Mouse (Mus musculus): ENCODE data around the gene Hamp. TPM values are rescaled to one million over a fixed set of nuclear protein-coding genes. Genes with fewer than 3 reads are reported as not detected.

Hamp gene
- polyA plus RNA-seq, 1 experiment: not detected

DNA sequence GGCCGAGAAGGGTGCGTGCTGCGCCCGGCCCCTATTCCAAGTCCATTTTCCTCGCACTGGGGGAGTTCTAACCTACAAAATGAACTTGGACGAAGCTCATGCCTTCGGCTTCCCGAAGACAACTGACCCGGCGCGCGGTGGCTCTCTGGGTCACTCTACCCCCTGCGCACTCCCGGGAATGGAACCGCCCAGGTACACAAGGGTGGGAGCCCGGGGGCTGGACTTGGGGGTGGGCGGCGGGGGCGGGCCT is 29.3 kb upstream of the Hamp start, which contains the start of gene Lsr:
Lsr (minus strand) TSS at position 214 of the 250 bp plus-strand sequence.
- no peak within 1 kb of the TSS for H3K27ac ChIP-seq (ENCODE audit: insufficient read depth, low read length)
- DNase-seq (ENCODE audit: low read depth in 1 of 2, low spot score in 2 of 2): no peak
- 3% methylated on average over 19 of the region's 19 CpGs for WGBS
- peak within 1 kb of the TSS; percentile 53 for H3K4me3 ChIP-seq (ENCODE audit: extremely low read depth, insufficient read depth, insufficient read length)
- peaks cover 8% of the 10 kb centered on the region; the same call in 1 of the 2 replicates for H3K4me1 ChIP-seq (ENCODE audit: control insufficient read depth, insufficient read depth, insufficient read length)
- H3K36me3 ChIP-seq (ENCODE audit: control insufficient read depth, insufficient read depth, low read length): no peaks in the 10 kb centered on the region
- TF ChIP-seq CTCF (IDR thresholded peaks at IDR 0.05; ENCODE audit: extremely low read depth, insufficient read depth, insufficient read length, insufficient replicate concordance) (no peak), POLR2A (IDR thresholded peaks at IDR 0.05; ENCODE audit: low read depth, low read length) (no peak)
- H3K27me3 ChIP-seq (ENCODE audit: control insufficient read depth, insufficient read depth, low read length): peaks cover 3% of the 10 kb centered on the region; the same call in 1 of the 2 replicates

DNA sequence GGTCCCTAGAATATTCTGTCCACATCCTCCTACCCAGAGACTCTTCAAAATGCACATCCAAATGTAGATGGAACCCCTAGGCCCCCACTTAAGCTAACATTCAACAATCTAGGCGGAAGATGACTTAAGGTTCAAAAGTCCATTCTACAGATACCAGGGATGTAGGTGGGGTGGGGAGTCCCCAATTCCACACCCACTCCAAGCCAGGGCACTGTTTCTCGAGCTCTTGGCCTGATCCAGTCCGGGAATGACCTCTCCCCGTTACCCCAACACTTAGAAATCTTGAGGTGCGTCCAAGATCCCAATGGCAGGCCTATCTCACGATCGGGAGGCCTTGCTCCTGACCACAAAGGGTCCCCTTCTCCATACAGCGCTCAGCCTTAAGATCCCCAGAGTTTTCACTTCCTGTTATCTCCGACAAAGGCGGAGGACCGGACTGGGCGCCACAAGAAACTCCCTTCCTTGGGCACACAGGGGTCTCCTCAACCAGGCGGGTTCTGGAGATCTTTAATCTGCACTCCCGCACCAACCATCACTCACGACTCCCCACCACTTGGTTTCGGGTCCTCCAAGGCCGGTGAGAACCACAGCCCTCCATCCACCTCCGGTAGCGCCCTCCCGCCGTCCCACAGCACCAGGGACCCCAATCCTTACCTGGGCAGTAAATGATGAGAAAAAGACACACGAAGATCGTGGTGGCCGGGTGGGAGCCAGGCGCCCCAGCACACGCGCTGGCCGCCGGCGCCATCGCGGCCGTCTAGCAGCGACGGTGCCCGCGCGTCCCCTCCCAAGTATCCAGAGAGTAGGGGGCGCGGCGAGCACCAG is 28.8 kb upstream of the Hamp start:
- WGBS: 28% methylated on average over 41 of the region's 41 CpGs
- H3K27ac ChIP-seq (ENCODE audit: insufficient read depth, low read length): no peak overlapping the region
- H3K27me3 ChIP-seq (ENCODE audit: control insufficient read depth, insufficient read depth, low read length): peaks cover 3% of the 10 kb centered on the region; the same call in 1 of the 2 replicates
- H3K36me3 ChIP-seq (ENCODE audit: control insufficient read depth, insufficient read depth, low read length): no peaks in the 10 kb centered on the region
- no peak for TF ChIP-seq POLR2A (IDR thresholded peaks at IDR 0.05; ENCODE audit: low read depth, low read length)
- TF ChIP-seq CTCF (IDR thresholded peaks at IDR 0.05; ENCODE audit: extremely low read depth, insufficient read depth, insufficient read length, insufficient replicate concordance): no peak
- DNase-seq (ENCODE audit: low read depth in 1 of 2, low spot score in 2 of 2): no peak
- H3K4me3 ChIP-seq (ENCODE audit: extremely low read depth, insufficient read depth, insufficient read length): peak overlapping the region; percentile 20; the same call in 1 of the 2 replicates
- H3K4me1 ChIP-seq (ENCODE audit: control insufficient read depth, insufficient read depth, insufficient read length): peaks cover 8% of the 10 kb centered on the region; the same call in 1 of the 2 replicates

DNA sequence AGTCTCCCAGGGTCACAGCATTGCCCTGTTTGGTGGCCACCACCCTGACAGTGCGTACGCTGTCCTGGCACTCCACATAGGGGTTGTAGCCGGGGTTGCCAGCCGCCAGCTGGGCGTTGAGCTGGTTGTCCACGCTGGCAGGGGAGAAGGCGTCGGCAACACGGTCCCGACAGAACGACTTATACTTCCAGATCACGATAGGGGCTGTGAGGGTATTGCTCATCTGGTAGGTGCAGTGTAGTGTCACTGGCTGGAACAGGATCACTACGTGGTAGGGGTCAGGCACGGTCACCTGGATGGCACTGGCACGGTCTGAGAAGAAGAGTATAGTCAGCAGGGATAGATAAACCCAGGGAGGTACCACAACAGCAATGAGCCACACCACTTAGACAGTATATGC is 28.1 kb upstream of the Hamp start:
- no peak for DNase-seq (ENCODE audit: low read depth in 1 of 2, low spot score in 2 of 2)
- no peaks in the 10 kb centered on the region for H3K36me3 ChIP-seq (ENCODE audit: control insufficient read depth, insufficient read depth, low read length)
- no peak overlapping the region for H3K27ac ChIP-seq (ENCODE audit: insufficient read depth, low read length)
- TF ChIP-seq POLR2A (IDR thresholded peaks at IDR 0.05; ENCODE audit: low read depth, low read length) (no peak), CTCF (IDR thresholded peaks at IDR 0.05; ENCODE audit: extremely low read depth, insufficient read depth, insufficient read length, insufficient replicate concordance) (no peak)
- H3K27me3 ChIP-seq (ENCODE audit: control insufficient read depth, insufficient read depth, low read length): peaks cover 3% of the 10 kb centered on the region; the same call in 1 of the 2 replicates
- peaks cover 8% of the 10 kb centered on the region; the same call in 1 of the 2 replicates for H3K4me1 ChIP-seq (ENCODE audit: control insufficient read depth, insufficient read depth, insufficient read length)
- WGBS: 94% methylated on average over 15 of the region's 15 CpGs
- no peak overlapping the region for H3K4me3 ChIP-seq (ENCODE audit: extremely low read depth, insufficient read depth, insufficient read length)

DNA sequence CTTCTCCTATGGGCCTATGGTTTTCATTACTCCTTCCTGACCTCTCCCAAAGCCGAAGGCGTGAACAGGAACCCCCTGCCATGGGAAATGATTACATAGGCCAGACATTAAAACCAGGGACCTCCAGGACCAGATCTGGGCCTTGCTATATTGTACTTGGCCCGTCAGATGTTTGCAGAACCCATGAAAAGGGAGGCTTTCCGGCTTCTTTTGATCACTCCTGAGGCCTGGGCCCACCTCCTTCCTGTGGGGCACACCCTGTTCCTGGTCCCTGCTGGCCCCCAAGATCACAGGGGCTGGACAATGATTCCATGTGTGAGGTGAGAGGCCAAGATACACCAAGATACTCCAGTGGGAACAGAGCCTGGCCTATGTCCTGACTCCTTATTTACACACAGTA is 25.3 kb upstream of the Hamp start:
- peaks cover 3% of the 10 kb centered on the region; the same call in 1 of the 2 replicates for H3K27me3 ChIP-seq (ENCODE audit: control insufficient read depth, insufficient read depth, low read length)
- 86% methylated on average over 4 of the region's 4 CpGs for WGBS
- H3K4me1 ChIP-seq (ENCODE audit: control insufficient read depth, insufficient read depth, insufficient read length): peaks cover 8% of the 10 kb centered on the region; the same call in 1 of the 2 replicates
- no peak for DNase-seq (ENCODE audit: low read depth in 1 of 2, low spot score in 2 of 2)
- H3K4me3 ChIP-seq (ENCODE audit: extremely low read depth, insufficient read depth, insufficient read length): no peak overlapping the region
- H3K27ac ChIP-seq (ENCODE audit: insufficient read depth, low read length): no peak overlapping the region
- no peaks in the 10 kb centered on the region for H3K36me3 ChIP-seq (ENCODE audit: control insufficient read depth, insufficient read depth, low read length)
- TF ChIP-seq POLR2A (IDR thresholded peaks at IDR 0.05; ENCODE audit: low read depth, low read length) (no peak), CTCF (IDR thresholded peaks at IDR 0.05; ENCODE audit: extremely low read depth, insufficient read depth, insufficient read length, insufficient replicate concordance) (no peak)

DNA sequence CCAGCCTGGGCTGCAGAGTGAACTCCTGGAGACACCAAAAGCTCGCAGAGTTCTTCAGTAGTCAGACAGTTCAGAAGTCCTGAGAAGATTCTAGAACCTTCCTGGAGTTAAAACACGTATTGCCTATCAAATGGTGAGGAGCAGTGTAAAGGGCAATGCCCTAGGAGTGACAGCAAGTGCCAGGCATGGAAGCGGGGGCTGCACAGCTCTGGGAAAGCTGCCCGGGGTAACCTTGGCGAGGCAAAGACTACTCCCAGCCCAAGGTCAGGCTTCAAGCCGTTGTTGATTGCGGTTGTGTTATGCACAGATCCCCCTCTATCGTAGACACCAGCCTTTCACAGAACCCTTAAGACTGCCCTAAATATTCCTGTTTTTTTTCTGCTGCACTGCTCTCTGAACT is 24.8 kb upstream of the Hamp start:
- peaks cover 3% of the 10 kb centered on the region; the same call in 1 of the 2 replicates for H3K27me3 ChIP-seq (ENCODE audit: control insufficient read depth, insufficient read depth, low read length)
- no peak for DNase-seq (ENCODE audit: low read depth in 1 of 2, low spot score in 2 of 2)
- H3K4me1 ChIP-seq (ENCODE audit: control insufficient read depth, insufficient read depth, insufficient read length): peaks cover 7% of the 10 kb centered on the region; the same call in 1 of the 2 replicates
- H3K27ac ChIP-seq (ENCODE audit: insufficient read depth, low read length): no peak overlapping the region
- H3K4me3 ChIP-seq (ENCODE audit: extremely low read depth, insufficient read depth, insufficient read length): no peak overlapping the region
- no peaks in the 10 kb centered on the region for H3K36me3 ChIP-seq (ENCODE audit: control insufficient read depth, insufficient read depth, low read length)
- 94% methylated on average over 8 of the region's 8 CpGs for WGBS
- TF ChIP-seq CTCF (IDR thresholded peaks at IDR 0.05; ENCODE audit: extremely low read depth, insufficient read depth, insufficient read length, insufficient replicate concordance) (no peak), POLR2A (IDR thresholded peaks at IDR 0.05; ENCODE audit: low read depth, low read length) (no peak)

DNA sequence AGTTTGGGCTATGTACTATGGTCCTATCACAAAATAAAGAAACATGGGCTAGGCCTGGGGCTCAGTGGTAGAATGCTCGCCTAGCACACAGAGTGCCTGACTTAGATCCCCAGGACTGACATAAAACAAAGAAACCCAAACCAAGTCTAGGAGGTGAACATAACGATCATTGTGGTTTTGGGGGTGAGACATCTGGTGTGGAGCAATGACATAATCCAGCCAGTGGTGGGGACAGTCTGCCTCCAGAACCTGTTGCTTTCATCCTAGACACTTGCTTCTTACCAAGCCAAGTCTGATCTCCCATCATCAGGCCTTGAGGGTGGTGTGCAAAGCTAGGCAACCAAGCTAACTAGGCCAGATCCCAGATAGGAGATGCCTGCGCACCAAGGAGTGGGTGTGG is 22.8 kb upstream of the Hamp start:
- Histone ChIP-seq H3K27me3 (ENCODE audit: control insufficient read depth, insufficient read depth, low read length) (no peaks in the 10 kb centered on the region), H3K4me3 (ENCODE audit: extremely low read depth, insufficient read depth, insufficient read length) (no peak overlapping the region), H3K4me1 (ENCODE audit: control insufficient read depth, insufficient read depth, insufficient read length) (no peaks in the 10 kb centered on the region), H3K36me3 (ENCODE audit: control insufficient read depth, insufficient read depth, low read length) (no peaks in the 10 kb centered on the region), H3K27ac (ENCODE audit: insufficient read depth, low read length) (no peak overlapping the region)
- DNase-seq (ENCODE audit: low read depth in 1 of 2, low spot score in 2 of 2): no peak
- 46% methylated on average over 3 of the region's 3 CpGs for WGBS
- no peak for TF ChIP-seq POLR2A (IDR thresholded peaks at IDR 0.05; ENCODE audit: low read depth, low read length)
- TF ChIP-seq CTCF (IDR thresholded peaks at IDR 0.05; ENCODE audit: extremely low read depth, insufficient read depth, insufficient read length, insufficient replicate concordance): no peak

DNA sequence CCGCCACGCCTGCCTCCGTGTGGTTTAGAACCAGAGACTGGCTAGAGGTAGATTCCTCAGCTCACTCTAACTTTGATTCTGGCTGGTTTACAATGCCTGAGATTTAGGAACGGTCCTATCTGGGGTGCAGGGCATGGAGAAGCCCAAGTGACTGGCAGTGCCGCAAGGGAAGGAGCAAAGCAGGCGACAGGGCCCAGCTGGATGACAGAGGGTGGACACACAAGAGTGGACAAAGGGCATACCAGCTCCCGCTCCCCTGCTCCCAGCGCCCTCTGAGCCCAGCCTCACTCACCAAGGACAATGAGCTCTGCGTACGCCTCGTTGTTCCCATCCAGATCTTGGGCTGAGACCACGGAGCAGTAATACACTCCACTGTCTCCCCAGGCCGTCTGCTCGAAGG is 21.8 kb upstream of the Hamp start:
- WGBS: 91% methylated on average over 14 of the region's 14 CpGs
- Histone ChIP-seq H3K27ac (ENCODE audit: insufficient read depth, low read length) (no peak overlapping the region), H3K4me3 (ENCODE audit: extremely low read depth, insufficient read depth, insufficient read length) (no peak overlapping the region), H3K27me3 (ENCODE audit: control insufficient read depth, insufficient read depth, low read length) (no peaks in the 10 kb centered on the region), H3K4me1 (ENCODE audit: control insufficient read depth, insufficient read depth, insufficient read length) (no peaks in the 10 kb centered on the region), H3K36me3 (ENCODE audit: control insufficient read depth, insufficient read depth, low read length) (no peaks in the 10 kb centered on the region)
- DNase-seq (ENCODE audit: low read depth in 1 of 2, low spot score in 2 of 2): no peak
- TF ChIP-seq POLR2A (IDR thresholded peaks at IDR 0.05; ENCODE audit: low read depth, low read length) (no peak), CTCF (IDR thresholded peaks at IDR 0.05; ENCODE audit: extremely low read depth, insufficient read depth, insufficient read length, insufficient replicate concordance) (no peak)

Data from spleen, adult 2 months (tissue).